Mouse (Mus musculus): ENCODE results near the gene Mrpl22.
A peak's percentile ranks its signal among the peaks of the same experiment; 100 is the strongest.
"Not testable (repeated sequence)": the region's sequence is repeated elsewhere in the genome, so short reads cannot be mapped to it uniquely, and the experiment has no call there.

Gene Mrpl22

GRCm38 (mm10) chr11:58183579-58183978, 12.1 kb downstream of the Mrpl22 start:
- DNase-seq = no peak

DNA sequence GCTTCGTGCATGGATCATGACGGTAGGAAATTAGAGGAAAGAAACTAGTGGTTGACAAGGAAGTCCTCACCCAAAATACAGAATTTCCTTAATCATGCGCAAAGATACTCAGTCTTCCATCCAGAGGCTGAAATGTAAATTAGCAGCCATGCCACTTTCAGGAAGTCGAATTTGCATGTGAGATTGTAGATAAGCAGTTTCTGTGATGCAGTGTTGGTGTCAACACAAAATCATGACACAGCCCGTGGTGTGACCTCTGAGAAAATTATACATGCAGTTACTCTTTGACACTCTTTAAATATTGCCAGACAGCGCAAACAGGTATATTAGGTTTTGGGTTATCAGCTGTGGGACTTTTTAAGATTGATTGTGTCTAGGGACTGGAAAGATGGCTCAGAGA, 18.2 kb downstream of the Mrpl22 start:
- DNase-seq = no peak

DNA sequence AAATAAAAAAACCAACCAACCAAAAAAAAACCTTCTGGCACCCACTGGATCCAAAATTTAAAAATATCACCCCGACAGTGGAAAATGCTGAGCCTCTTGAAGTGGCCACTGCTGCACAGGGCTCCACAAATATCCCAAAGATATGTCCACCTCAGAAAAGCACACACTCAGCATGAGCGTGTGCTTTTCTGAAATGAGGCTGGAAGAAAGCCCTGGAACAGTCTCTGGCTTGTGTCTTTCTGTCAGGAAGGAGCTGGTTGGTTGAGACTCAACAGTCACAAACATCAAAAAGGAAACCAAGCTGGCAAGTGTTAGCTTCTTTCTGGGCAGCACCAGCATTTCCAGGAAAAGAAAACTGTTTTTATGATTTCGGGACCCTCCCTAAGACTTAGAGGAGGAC, 21.9 kb downstream of the Mrpl22 start:
- no peak for DNase-seq

DNA sequence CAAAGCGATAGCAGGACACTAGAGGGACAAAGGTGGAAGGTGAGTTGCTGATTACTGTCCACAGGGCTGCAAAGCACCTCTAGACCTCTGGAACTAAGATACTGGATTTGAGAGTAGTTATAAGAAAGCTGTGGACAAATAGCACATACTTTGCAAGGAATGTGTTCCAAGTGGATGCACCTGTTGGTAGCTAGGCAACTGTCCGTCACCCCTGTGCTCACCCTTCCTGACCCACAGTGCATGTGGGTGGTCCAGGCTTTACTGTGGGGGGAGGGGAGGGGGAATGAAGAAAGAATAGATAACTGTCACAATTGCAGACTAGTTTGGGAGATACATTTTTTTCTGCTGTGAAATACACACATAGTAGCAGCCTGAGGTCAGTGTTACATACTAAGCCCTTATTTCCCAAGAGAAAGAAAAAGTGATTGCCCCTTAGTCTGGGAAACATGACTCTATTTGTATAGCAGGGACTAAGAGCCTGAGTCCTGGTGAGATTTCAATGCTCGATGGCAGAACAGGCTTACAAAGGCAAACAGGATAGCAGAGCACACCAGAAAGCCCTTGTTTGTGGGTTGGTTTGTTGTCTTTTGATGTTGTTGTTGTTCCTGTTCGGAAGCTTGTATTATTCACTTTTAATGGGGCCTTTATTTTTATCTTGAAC, 22.5 kb downstream of the Mrpl22 start:
- no peak for DNase-seq

DNA sequence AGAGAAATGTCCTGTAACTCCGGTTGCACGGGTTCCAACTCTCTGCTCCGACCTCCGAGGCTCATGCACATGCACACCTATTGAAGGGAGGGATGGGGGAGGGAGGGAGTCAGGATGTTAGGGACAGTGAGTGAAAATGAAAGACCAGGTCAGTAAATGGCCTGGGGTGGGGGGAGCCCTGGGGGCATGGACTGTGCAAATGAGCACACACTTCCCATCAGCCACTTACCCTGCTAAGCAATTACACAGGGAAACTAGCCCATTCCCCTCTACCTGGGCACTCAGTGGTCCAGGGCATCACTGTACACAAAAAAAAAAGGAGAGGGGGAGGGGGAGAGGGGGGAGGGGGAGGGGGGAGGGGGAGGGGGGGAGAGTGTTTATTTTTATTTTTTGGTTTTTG, 27.2 kb downstream of the Mrpl22 start:
- DNase-seq = no peak

- peak; percentile 87 to 93 for DNase-seq
Measured at GRCm38 (mm10) chr11:58199229-58200037, 28.0 kb downstream of the Mrpl22 start, which contains the start of the genes Igtp and Irgm2. TSS of gene Igtp (plus strand) at chr11:58199556. TSS of gene Irgm2 (plus strand) at chr11:58199618.

DNA sequence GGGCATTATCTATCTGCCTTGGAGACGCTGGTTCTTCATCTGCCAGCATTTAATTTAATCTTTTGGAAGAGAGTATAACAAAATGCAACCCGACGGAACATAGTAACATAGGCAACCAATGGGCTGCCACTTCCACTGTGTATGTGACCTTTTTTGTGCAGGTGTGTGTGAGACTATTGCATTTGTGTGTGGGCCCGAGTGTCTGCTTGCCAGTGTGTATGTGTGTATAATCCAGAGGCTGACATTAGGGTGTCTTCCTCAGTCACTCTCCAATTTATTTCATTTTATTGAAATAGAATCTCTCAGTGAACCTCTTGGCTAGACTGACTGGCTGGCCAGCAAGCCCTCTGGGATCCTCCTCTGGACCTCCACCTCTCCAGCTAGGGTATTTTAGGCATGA, 28.8 kb downstream of the Mrpl22 start:
- no peak for DNase-seq

GRCm38 (mm10) chr11:58201052-58201451, 29.6 kb downstream of the Mrpl22 start:
- DNase-seq = no peak

- no peak for DNase-seq
Measured at GRCm38 (mm10) chr11:58210321-58210886, 38.9 kb downstream of the Mrpl22 start.

DNA sequence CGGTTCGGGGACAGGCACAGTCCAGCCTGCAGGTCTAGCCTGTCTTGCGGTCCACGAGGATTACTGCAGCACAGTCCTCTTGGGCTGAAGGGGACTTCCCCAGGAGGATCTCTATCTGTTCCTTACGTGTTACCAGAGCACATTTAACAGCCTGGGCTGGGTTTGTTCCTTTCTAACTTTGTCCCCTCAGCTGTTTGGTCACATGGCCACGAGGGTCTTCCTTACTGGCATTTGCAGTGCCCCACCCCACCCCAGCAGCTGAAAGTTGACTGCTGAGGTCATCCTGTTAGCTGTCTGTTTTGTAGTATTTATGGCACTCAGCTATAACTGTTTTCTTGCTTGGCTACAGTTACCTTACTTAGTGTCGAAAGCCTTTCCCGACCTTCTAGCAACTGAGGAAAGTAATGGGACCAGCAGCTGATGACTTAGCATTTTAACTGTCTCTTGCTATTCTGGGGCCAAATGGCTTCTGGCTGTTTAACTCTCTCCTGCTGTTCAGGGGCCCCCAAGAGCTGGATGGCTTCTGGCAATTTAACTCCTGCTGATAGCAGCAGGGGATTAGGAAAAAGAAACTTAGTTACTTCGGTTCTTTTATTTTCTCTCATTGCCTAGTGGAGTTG, 39.7 kb downstream of the Mrpl22 start:
- DNase-seq = no peak

DNA sequence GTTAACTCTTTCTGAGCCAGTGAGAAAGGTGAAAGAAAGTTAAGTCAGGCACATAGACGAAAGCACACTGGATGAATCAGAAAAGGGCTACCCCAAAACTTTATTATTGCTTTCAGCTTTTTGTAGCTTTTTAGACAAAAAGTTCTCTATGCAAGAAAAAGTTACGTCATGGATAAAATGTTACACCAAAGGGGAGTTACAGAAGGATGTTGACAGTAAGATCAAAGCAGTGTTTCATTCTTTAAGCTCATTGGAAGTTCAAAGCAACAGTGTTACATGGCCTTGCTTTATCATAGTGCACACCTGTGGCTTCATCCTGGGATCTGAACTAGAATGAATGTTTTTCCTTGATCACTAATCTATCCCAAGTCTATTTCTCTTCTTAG, 40.2 kb downstream of the Mrpl22 start:
- DNase-seq = no peak

DNA sequence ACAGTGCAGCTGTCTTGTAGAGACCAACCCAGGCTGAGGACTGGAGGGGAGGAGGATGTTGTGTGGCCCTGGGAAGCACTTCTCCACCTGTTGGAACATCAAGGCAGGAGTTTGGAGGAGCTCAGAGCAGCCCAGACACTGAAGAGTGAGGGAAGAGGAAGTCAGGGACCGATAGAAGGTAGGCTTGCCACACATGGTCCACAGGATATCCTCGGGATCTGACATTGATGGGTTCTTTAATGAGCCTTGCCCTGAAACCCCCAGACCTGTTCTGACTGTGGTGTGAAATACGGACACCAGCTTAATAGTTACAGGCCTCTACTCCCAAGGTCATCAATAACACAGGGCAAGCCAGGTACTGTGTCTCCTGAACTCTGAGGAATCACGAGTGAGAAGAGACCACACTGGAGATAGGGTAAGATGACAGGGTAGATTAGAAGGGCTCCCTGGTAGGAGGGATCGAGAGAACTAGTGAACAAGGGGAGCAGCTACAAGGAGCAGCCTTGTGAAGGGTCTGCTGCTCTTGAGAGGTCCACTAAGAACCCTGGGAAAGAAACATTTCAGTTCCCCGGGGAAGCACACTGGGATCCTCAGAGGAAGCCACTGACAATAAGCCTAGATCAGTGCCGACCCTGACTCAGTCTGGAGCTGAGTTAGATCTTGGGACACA, 42.3 kb downstream of the Mrpl22 start:
- no peak for DNase-seq

DNA sequence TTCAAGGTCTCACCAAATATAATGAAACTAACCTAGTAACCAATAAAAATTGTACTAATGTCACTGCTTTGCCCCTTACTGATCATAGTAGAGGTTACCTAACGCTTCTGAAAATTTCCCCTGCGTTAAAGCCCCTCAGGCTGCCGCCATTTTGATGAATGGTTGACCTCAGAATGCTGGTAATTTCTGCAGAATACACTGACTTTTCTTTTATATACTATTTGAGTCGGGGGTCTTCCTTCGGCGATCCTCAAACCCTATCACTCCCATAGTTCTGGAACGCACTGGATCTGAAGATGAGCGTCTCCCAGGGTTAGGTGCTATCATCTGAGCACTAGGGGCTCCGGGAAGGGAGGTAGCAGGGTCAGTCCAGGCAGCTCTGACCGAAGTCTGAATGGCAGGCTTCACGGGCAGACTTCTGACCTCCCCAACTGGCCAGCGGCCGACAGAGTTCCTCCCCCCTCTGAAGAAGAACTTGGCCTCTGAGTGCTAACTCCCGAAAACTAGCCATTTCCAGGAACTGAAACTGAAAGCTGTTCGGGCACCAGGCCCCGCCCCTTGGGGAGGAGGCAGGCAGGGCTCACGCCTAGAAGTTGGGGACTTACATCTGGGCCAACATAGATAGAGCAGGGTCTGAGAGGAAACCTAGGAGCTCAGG, 43.1 kb downstream of the Mrpl22 start:
- peak; percentile 95 to 96 for DNase-seq

GRCm38 (mm10) chr11:58215049-58215430, 43.6 kb downstream of the Mrpl22 start:
- not testable (repeated sequence) for DNase-seq

DNA sequence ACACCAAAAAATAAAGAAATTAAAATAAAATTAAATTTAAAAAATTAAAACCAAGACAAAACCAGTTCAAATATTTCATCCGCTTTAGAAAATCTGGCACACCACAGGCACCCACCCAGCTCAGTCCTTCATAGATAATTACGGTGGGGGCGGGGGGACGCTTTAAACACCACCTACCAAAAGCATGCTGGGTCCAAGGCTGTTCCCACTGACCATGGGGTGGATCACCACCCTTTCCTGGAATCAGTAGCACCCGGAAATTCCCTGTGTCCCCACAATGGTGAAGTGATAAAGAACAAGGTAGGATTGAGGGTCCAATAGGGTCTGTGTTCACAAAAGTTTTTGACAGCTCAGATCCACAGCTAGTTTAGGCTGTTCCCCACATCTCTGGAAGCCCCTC, 44.4 kb downstream of the Mrpl22 start:
- peak in 1 of 2 experiments; percentile 16 for DNase-seq

GRCm38 (mm10) chr11:58216823-58217222, 45.4 kb downstream of the Mrpl22 start:
- DNase-seq = no peak

DNA sequence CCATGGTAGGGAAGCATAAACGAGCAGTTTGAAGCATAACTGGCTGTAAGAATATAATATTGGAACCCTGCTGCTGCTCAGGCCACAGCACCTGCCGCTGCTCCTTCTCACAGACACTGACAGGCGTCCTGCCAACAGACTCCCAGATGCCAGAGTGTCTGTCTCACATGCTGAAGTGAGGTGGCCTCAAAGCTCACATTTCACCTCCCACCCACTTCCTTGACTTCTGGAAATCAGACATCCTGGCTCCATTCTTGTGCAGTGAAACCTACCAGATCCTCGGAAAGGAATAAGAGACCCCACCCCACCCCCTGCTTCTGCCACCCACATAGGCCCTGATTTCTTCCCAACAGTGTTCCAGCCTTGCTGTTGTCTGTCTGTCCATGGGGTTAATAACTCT, 52.3 kb downstream of the Mrpl22 start:
- DNase-seq = peak; percentile 41 to 58

DNA sequence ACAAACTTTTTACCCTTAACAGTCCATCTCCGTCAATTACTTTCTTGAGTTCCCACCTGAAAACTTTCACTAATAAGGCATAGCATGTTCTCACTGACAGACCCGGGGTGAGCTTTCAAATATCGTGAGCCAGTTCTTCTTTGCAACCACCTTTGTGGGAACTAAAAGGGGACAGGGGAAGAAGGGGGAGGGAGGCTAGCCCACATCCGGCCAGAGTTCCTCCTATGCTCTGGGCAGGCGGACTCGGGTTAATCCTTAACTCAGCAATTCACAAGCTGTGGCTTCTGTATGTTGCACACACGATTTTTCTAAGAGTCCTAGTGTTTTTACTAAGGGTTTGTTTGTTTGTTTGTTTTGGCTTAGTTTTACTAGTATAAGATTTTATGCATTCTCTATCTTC, 52.9 kb downstream of the Mrpl22 start:
- DNase-seq = peak; percentile 79 to 83

DNA sequence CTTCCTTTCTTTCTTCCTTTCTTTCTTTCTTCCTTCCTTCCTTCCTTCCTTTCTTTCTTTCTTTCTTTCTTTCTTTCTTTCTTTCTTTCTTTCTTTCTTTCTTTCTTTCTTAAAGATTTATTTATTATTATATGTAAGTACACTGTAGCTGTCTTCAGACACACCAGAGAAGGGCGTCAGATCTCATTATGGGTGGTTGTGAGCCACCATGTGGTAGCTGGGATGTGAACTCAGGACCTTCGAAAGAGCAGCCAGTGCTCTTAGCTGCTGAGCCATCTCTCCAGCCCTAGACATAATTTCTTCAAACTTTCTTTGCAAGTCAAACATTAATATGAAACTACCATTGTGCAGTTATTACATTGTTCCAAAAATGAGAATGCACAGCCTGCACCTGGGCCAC, 53.4 kb downstream of the Mrpl22 start:
- DNase-seq = not testable (repeated sequence)

DNA sequence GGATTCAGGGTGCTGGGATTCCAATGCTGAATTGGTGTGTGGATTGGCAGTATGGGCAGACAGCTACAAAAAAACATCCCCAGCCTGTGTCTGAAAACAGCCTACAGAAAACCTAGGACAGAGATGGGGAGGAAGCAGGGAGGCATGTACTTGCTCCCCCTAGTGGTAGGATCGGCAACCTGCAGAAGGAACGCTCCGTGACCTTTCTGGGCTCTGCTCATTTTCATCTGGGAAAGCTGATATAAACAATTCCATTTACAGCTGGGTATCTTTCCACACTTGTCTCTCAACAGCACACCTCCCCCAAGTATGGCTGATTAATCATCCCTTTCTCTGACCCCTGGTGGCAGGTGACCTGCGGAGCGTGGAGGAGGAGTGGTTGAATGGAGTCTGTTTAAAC, 54.2 kb downstream of the Mrpl22 start:
- peak; percentile 77 to 86 for DNase-seq

DNA sequence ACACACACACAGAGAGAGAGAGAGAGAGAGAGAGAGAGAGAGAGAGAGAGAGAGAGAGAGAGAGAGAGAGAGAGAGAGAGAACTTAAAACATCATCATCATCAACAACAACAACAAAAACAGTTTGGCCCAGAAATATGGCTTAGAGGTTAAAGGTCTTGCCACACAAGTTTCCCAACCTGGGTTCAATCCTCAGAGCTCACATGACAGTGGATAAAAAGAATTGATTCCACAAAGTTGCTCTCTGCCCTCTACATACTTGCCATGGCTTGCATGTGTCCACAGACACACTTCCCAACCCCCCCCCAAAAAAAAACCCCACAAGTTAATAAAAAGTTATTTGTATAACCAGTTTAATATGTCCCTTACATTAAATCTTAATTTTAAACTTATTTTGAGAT, 55.0 kb downstream of the Mrpl22 start:
- DNase-seq = no peak

DNA sequence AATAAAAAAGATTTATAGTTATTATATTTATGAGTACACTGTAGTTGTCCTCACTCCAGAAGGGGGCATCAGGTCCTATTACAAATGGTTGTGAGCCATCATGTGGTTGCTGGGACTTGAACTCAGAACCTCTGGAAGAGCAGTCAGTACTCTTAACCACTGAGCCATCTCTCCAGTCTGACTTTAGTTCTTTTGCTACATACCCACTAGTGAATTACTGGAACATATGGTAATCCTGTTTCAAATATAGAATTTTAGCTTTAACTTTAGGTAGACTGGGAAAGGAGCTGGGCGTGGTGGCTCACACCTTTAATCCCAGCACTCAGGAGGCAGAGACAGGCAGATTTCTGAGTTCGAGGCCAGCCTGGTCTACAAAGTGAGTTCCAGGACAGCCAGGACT, 56.6 kb downstream of the Mrpl22 start:
- not testable (repeated sequence) for DNase-seq

All from kidney, postnatal 36 days (tissue).